Mouse (Mus musculus): ENCODE data around the gene 1110065P20Rik. TPM values are rescaled to one million over a fixed set of nuclear protein-coding genes. Genes with fewer than 3 reads are reported as not detected.
A peak's percentile ranks its signal among the peaks of the same experiment; 100 is the strongest.

1110065P20Rik gene
- total RNA-seq, 2 experiments from 2014 or later: 73.5 to 74.0 TPM

DNA sequence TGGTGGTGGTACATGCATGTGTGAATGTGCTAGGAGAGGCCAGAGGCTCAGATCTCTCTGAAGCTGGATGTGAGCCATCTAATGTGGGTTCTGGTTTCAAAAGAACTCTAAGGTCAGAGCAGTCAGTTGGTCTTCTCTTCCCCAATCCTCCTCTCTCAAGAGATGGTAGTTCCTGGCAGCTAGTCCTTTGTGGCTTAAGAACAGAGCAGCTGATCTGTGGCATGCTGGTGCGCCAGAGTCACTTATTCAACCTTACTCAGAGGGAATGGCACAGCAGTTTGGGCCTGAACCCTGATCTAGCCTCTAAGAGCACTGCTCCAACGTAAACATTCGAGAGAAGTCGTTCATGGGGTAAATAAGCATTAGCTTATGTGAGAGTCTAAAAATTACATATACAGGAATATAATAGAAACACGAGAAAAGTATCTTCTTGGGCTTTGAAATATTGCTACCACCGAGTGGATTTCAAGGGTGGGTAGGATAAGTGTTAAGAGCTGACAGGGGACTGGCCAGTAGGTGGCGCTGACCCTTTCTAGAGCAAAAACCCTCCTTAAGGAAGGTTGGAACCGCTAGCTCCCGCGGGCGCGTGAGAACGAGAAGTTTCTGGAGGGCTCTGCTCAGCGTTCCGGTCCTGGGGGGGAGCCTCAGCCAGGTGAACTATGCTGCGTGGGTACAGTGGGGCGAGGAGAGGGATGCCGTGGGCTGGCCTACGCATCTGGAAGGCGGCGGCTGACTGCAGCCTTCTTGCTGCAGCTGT is 49.3 kb downstream of the 1110065P20Rik start, which contains the start of gene Mtf1:
Mtf1 (plus strand) TSS at position 553 of the 757 bp plus-strand sequence.
- intact Hi-C loops (cut with DNase I): loop anchor here (1.0 kb wide), 1 partner anchor 46 kb away; no protein-coding TSS in a partner anchor
- peak; percentile 86 to 90 for DNase-seq (ENCODE audit: low spot score in 2 of 2)

Other genes with a start within 250 kb of the 1110065P20Rik start
- 1 to 10 TPM in 1 of 2 experiments, under 1 TPM in 1; 0.44 to 1.1 TPM for gene 3100002H09Rik, start 240.4 kb downstream of the 1110065P20Rik start, total RNA-seq (2021)
- gene Pou3f1, start 194.4 kb downstream of the 1110065P20Rik start, total RNA-seq (2021): 10 to 100 TPM; 18.2 to 18.3 TPM
- gene Utp11, start 157.6 kb downstream of the 1110065P20Rik start, total RNA-seq (2021): 10 to 100 TPM; 13.8 to 17.9 TPM
- 1 to 10 TPM; 1.5 to 1.8 TPM for gene Fhl3, start 150.5 kb downstream of the 1110065P20Rik start, total RNA-seq (2021)
- gene Sf3a3, start 136.4 kb downstream of the 1110065P20Rik start, total RNA-seq (2021): 10 to 100 TPM; 31.6 to 33.7 TPM
- gene Inpp5b, start 109.3 kb downstream of the 1110065P20Rik start, total RNA-seq (2021): 10 to 100 TPM; 35.3 to 36.4 TPM
- gene Mtf1, start 49.1 kb downstream of the 1110065P20Rik start, total RNA-seq (2021): 10 to 100 TPM; 25.2 to 29.7 TPM
- 10 to 100 TPM; 30.6 to 34.9 TPM for gene Yrdc, start 517 bp downstream of the 1110065P20Rik start, total RNA-seq (2021)
- 10 to 100 TPM; 49.2 to 51.7 TPM for gene Maneal, start 11.0 kb upstream of the 1110065P20Rik start, total RNA-seq (2021)
- 10 to 100 TPM; 46.6 to 49.7 TPM for gene Epha10, start 29.7 kb upstream of the 1110065P20Rik start, total RNA-seq (2021)
- 10 to 100 TPM; 17.9 TPM for gene 9930104L06Rik, start 85.9 kb upstream of the 1110065P20Rik start, total RNA-seq (2021)
- gene Cdca8, start 88.1 kb upstream of the 1110065P20Rik start, total RNA-seq (2021): 1 to 10 TPM; 1.2 to 1.6 TPM
- 10 to 100 TPM; 12.7 to 13.2 TPM for gene Rspo1, start 135.2 kb upstream of the 1110065P20Rik start, total RNA-seq (2021)
- gene Gnl2, start 165.4 kb upstream of the 1110065P20Rik start, total RNA-seq (2021): 10 to 100 TPM; 55.4 to 62.6 TPM
- gene Dnali1, start 214.5 kb upstream of the 1110065P20Rik start, total RNA-seq (2021): under 1 TPM; 0.28 to 0.50 TPM
- gene Snip1, start 215.5 kb upstream of the 1110065P20Rik start, total RNA-seq (2021): 10 to 100 TPM; 13.8 to 14.1 TPM
- gene Meaf6, start 233.9 kb upstream of the 1110065P20Rik start, total RNA-seq (2021): 100 to 1,000 TPM; 121 to 124 TPM

All from left cerebral cortex, postnatal 25 days (tissue).